Mouse (Mus musculus) limb, embryonic 13.5 days (tissue): ENCODE measurements around the gene F11r. TPM values are rescaled to one million over a fixed set of nuclear protein-coding genes. Genes with fewer than 3 reads are reported as not detected.

ENCODE experiments used
- ATAC-seq: fragments of 200-750 bp; cut with Nextera tagmentation; 2 replicates; pipeline ENCODE4 v1.8.0; 2017; ENCODE audit warnings: low read depth, moderate number of reproducible peaks, moderate TSS enrichment; ENCODE audit not compliant: low FRiP score
- H3K27ac ChIP-seq: fragments of 300-500 bp; sonication (generic); 2 replicates; pipeline ENCODE4 v1.5.1; 2015; ENCODE audit warnings: inconsistent platforms, mild to moderate bottlenecking, moderate library complexity
- H3K27me3 ChIP-seq: fragments of 300-500 bp; sonication (generic); 2 replicates; pipeline ENCODE4 v1.6.1; 2015; ENCODE audit warnings: mild to moderate bottlenecking, inconsistent platforms
- H3K36me3 ChIP-seq: fragments of 300-500 bp; sonication (generic); 2 replicates; pipeline ENCODE4 v1.6.1; 2015; ENCODE audit warnings: inconsistent platforms, mild to moderate bottlenecking, moderate library complexity
- H3K4me1 ChIP-seq: fragments of 300-500 bp; sonication (generic); 2 replicates; pipeline ENCODE4 v1.6.1; 2015; ENCODE audit warnings: inconsistent platforms
- H3K4me2 ChIP-seq: fragments of 300-500 bp; sonication (generic); replicated peaks from 2 replicates; pipeline ENCODE4 v1.6.1; 2015; ENCODE audit warnings: inconsistent platforms, mild to moderate bottlenecking, moderate library complexity
- H3K4me3 ChIP-seq: fragments of 300-500 bp; sonication (generic); 2 replicates; pipeline ENCODE4 v1.5.1; 2015; ENCODE audit warnings: moderate library complexity, mild to moderate bottlenecking, inconsistent platforms
- H3K9ac ChIP-seq: fragments of 300-500 bp; sonication (generic); 2 replicates; pipeline ENCODE4 v1.6.1; 2015; ENCODE audit warnings: mild to moderate bottlenecking, inconsistent platforms
- H3K9me3 ChIP-seq: fragments of 300-500 bp; sonication (generic); 2 replicates; pipeline ENCODE4 v1.6.1; 2016; ENCODE audit warnings: inconsistent platforms
- WGBS: fragments of 180-500 bp; shearing (Covaris S2); methylation state at CpG from one replicate; pipeline ENCODE4 v1.1.7; 2015; 5-methylcytosine and 5-hydroxymethylcytosine counted together
- polyA plus RNA-seq: library from polyadenylated mRNA; unstranded; fragments of >200 nt; fragmentation: Nextera tagmentation; extraction: Ambion mirVana; gene quantifications from 2 replicates; pipeline ENCODE4 v1.2.1, GENCODE M21; 2015

Gene F11r
- polyA plus RNA-seq, 1 experiment from 2014 or later: 40.4 TPM

GRCm38 (mm10) chr1:171503592-171504291, 66.4 kb downstream of the F11r start:
- Histone ChIP-seq H3K4me3 (peak overlapping the region; percentile 69), H3K27me3 (no peaks in the 10 kb centered on the region), H3K4me1 (0 out of 2 replicates have a peak, but pooled peaks cover 7% of the 10 kb centered on the region), H3K27ac (peak overlapping the region; percentile 95), H3K9me3 (peaks cover 3% of the 10 kb centered on the region; the same call in 1 of the 2 replicates), H3K9ac (peak overlapping the region; percentile 84), H3K36me3 (no peaks in the 10 kb centered on the region), H3K4me2 (peak overlapping the region; percentile 76)
- ATAC-seq: peak; percentile 64
- under 1% methylated on average over 53 of the region's 53 CpGs for WGBS

- Histone ChIP-seq H3K4me3 (peak overlapping the region; percentile 69), H3K4me1 (0 out of 2 replicates have a peak, but pooled peaks cover 7% of the 10 kb centered on the region), H3K27me3 (no peaks in the 10 kb centered on the region), H3K4me2 (peak overlapping the region; percentile 76), H3K9me3 (peaks cover 3% of the 10 kb centered on the region; the same call in 1 of the 2 replicates), H3K36me3 (no peaks in the 10 kb centered on the region), H3K9ac (no peak overlapping the region), H3K27ac (no peak overlapping the region)
- ATAC-seq: no peak
- 62% methylated on average over 4 of the region's 4 CpGs for WGBS
These were observed 67.3 kb downstream of the F11r start for GRCm38 (mm10) chr1:171504586-171504985.

GRCm38 (mm10) chr1:171513234-171513633, 75.9 kb downstream of the F11r start:
- ATAC-seq: no peak
- no peaks in the 10 kb centered on the region for H3K36me3 ChIP-seq
- H3K27me3 ChIP-seq: no peaks in the 10 kb centered on the region
- H3K4me1 ChIP-seq: no peaks in the 10 kb centered on the region
- 85% methylated on average over 2 of the region's 2 CpGs for WGBS
- no peak overlapping the region for H3K27ac ChIP-seq
- no peak overlapping the region for H3K4me2 ChIP-seq
- no peak overlapping the region for H3K9ac ChIP-seq
- no peaks in the 10 kb centered on the region for H3K9me3 ChIP-seq
- no peak overlapping the region for H3K4me3 ChIP-seq

- ATAC-seq: no peak
- Histone ChIP-seq H3K4me3 (no peak overlapping the region), H3K27me3 (no peaks in the 10 kb centered on the region), H3K4me1 (no peaks in the 10 kb centered on the region), H3K4me2 (no peak overlapping the region), H3K9me3 (no peaks in the 10 kb centered on the region), H3K36me3 (no peaks in the 10 kb centered on the region), H3K27ac (no peak overlapping the region), H3K9ac (no peak overlapping the region)
- WGBS: 90% methylated on average over 1 of the region's 1 CpGs
These were observed 76.4 kb downstream of the F11r start for GRCm38 (mm10) chr1:171513760-171514159.

Other genes starting within 250 kb of the F11r start
- 2.8 and 3.3 TPM in 2 replicates for gene Pcp4l1, start 241.3 kb upstream of the F11r start, polyA plus RNA-seq
- 0.19 and 0.25 TPM in 2 replicates for gene Nr1i3, start 223.6 kb upstream of the F11r start, polyA plus RNA-seq
- gene Tomm40l, start 215.0 kb upstream of the F11r start, polyA plus RNA-seq: 32.3 and 34.4 TPM in 2 replicates
- gene Apoa2, start 212.5 kb upstream of the F11r start, polyA plus RNA-seq: 2.0 and 15.7 TPM in 2 replicates
- 37.8 and 39.1 TPM in 2 replicates for gene Fcer1g, start 203.2 kb upstream of the F11r start, polyA plus RNA-seq
- 12.7 and 14.3 TPM in 2 replicates for gene Adamts4, start 187.1 kb upstream of the F11r start, polyA plus RNA-seq
- 253 and 254 TPM in 2 replicates for gene Ndufs2, start 186.1 kb upstream of the F11r start, polyA plus RNA-seq
- gene B4galt3, start 167.2 kb upstream of the F11r start, polyA plus RNA-seq: 86.2 and 94.0 TPM in 2 replicates
- 69.7 and 77.4 TPM in 2 replicates for gene Ppox, start 156.3 kb upstream of the F11r start, polyA plus RNA-seq
- 126 TPM in 2 replicates for gene Usp21, start 149.5 kb upstream of the F11r start, polyA plus RNA-seq
- gene Ufc1, start 142.5 kb upstream of the F11r start, polyA plus RNA-seq: 110 and 116 TPM in 2 replicates
- gene Dedd, start 108.4 kb upstream of the F11r start, polyA plus RNA-seq: 61.1 and 66.2 TPM in 2 replicates
- gene Nit1, start 91.9 kb upstream of the F11r start, polyA plus RNA-seq: 43.5 and 43.9 TPM in 2 replicates
- 120 and 128 TPM in 2 replicates for gene Pfdn2, start 91.9 kb upstream of the F11r start, polyA plus RNA-seq
- gene Klhdc9, start 76.7 kb upstream of the F11r start, polyA plus RNA-seq: 2.2 and 2.3 TPM in 2 replicates
- 11.7 and 13.7 TPM in 2 replicates for gene Nectin4, start 67.4 kb upstream of the F11r start, polyA plus RNA-seq
- 1.4 and 1.5 TPM in 2 replicates for gene Arhgap30, start 48.6 kb upstream of the F11r start, polyA plus RNA-seq
- gene Usf1, start 26.2 kb upstream of the F11r start, polyA plus RNA-seq: 102 and 118 TPM in 2 replicates
- gene Tstd1, start 18.7 kb upstream of the F11r start, polyA plus RNA-seq: 7.3 and 9.0 TPM in 2 replicates
- 15.8 and 16.4 TPM in 2 replicates for gene Alyref2, start 65.9 kb downstream of the F11r start, polyA plus RNA-seq
- not detected in 2 replicates for gene Itln1, start 97.8 kb downstream of the F11r start, polyA plus RNA-seq
- gene Cd244a, start 121.7 kb downstream of the F11r start, polyA plus RNA-seq: 0.11 TPM in 1 of 2 replicates, not detected in the other
- 0.18 and 0.29 TPM in 2 replicates for gene Ly9, start 169.9 kb downstream of the F11r start, polyA plus RNA-seq
- gene Slamf7, start 215.5 kb downstream of the F11r start, polyA plus RNA-seq: 0.65 TPM in 1 of 2 replicates, not detected in the other
- gene Cd48, start 244.5 kb downstream of the F11r start, polyA plus RNA-seq: 2.0 and 2.2 TPM in 2 replicates